Mouse (Mus musculus): Measurements from ENCODE around the gene Baz2a. TPM values are rescaled to one million over a fixed set of nuclear protein-coding genes. Genes with fewer than 3 reads are reported as not detected.
A peak's percentile ranks its signal among the peaks of the same experiment; 100 is the strongest.

Baz2a gene
- polyA plus RNA-seq, 1 experiment, result 30.8 TPM

GRCm38 (mm10) chr10:128133650-128134332 is 42.4 kb downstream of the Baz2a start:
- peaks cover 24% of the 10 kb centered on the region for H3K36me3 ChIP-seq (ENCODE audit: control insufficient read depth, insufficient read depth, low read length)
- 77% methylated on average over 13 of the region's 13 CpGs for WGBS
- peaks cover 4% of the 10 kb centered on the region for H3K4me1 ChIP-seq (ENCODE audit: control insufficient read depth, insufficient read depth, insufficient read length, low read length)
- H3K27me3 ChIP-seq (ENCODE audit: control insufficient read depth, insufficient read depth, low read length), result no peaks in the 10 kb centered on the region
- no peak overlapping the region for H3K27ac ChIP-seq (ENCODE audit: insufficient read depth, low read depth, low read length)
- H3K4me3 ChIP-seq (ENCODE audit: low read depth, low read length), result no peak overlapping the region
- TF ChIP-seq CTCF (IDR thresholded peaks at IDR 0.05; ENCODE audit: extremely low read depth, insufficient read length, insufficient replicate concordance, low read depth, low read length) (no peak), POLR2A (IDR thresholded peaks at IDR 0.05; ENCODE audit: low read depth, low read length) (no peak)

- TF ChIP-seq CTCF (IDR thresholded peaks at IDR 0.05; ENCODE audit: extremely low read depth, insufficient read length, insufficient replicate concordance, low read depth, low read length), result no peak
- TF ChIP-seq POLR2A (IDR thresholded peaks at IDR 0.05; ENCODE audit: low read depth, low read length), result no peak
- 85% methylated on average over 6 of the region's 6 CpGs for WGBS
- Histone ChIP-seq H3K4me1 (ENCODE audit: control insufficient read depth, insufficient read depth, insufficient read length, low read length) (peaks cover 4% of the 10 kb centered on the region), H3K4me3 (ENCODE audit: low read depth, low read length) (no peak overlapping the region), H3K27ac (ENCODE audit: insufficient read depth, low read depth, low read length) (no peak overlapping the region), H3K27me3 (ENCODE audit: control insufficient read depth, insufficient read depth, low read length) (no peaks in the 10 kb centered on the region), H3K36me3 (ENCODE audit: control insufficient read depth, insufficient read depth, low read length) (peaks cover 16% of the 10 kb centered on the region)
Observed at GRCm38 (mm10) chr10:128135374-128135773, 44.0 kb downstream of the Baz2a start.

GRCm38 (mm10) chr10:128140236-128140952 is 49.0 kb downstream of the Baz2a start:
- Histone ChIP-seq H3K4me3 (ENCODE audit: low read depth, low read length) (no peak overlapping the region), H3K36me3 (ENCODE audit: control insufficient read depth, insufficient read depth, low read length) (peaks cover 16% of the 10 kb centered on the region), H3K27ac (ENCODE audit: insufficient read depth, low read depth, low read length) (no peak overlapping the region), H3K4me1 (ENCODE audit: control insufficient read depth, insufficient read depth, insufficient read length, low read length) (no peaks in the 10 kb centered on the region), H3K27me3 (ENCODE audit: control insufficient read depth, insufficient read depth, low read length) (no peaks in the 10 kb centered on the region)
- 58% methylated on average over 12 of the region's 12 CpGs for WGBS
- TF ChIP-seq POLR2A (IDR thresholded peaks at IDR 0.05; ENCODE audit: low read depth, low read length) (no peak), CTCF (IDR thresholded peaks at IDR 0.05; ENCODE audit: extremely low read depth, insufficient read length, insufficient replicate concordance, low read depth, low read length) (no peak)

GRCm38 (mm10) chr10:128142165-128142564 is 50.8 kb downstream of the Baz2a start:
- H3K4me1 ChIP-seq (ENCODE audit: control insufficient read depth, insufficient read depth, insufficient read length, low read length), result no peaks in the 10 kb centered on the region
- no peak overlapping the region for H3K4me3 ChIP-seq (ENCODE audit: low read depth, low read length)
- H3K27ac ChIP-seq (ENCODE audit: insufficient read depth, low read depth, low read length), result no peak overlapping the region
- 63% methylated on average over 2 of the region's 2 CpGs for WGBS
- TF ChIP-seq CTCF (IDR thresholded peaks at IDR 0.05; ENCODE audit: extremely low read depth, insufficient read length, insufficient replicate concordance, low read depth, low read length) (no peak), POLR2A (IDR thresholded peaks at IDR 0.05; ENCODE audit: low read depth, low read length) (no peak)
- peaks cover 16% of the 10 kb centered on the region for H3K36me3 ChIP-seq (ENCODE audit: control insufficient read depth, insufficient read depth, low read length)
- no peaks in the 10 kb centered on the region for H3K27me3 ChIP-seq (ENCODE audit: control insufficient read depth, insufficient read depth, low read length)

- H3K27ac ChIP-seq (ENCODE audit: insufficient read depth, low read depth, low read length), result no peak overlapping the region
Observed at GRCm38 (mm10) chr10:128143659-128144058, 52.3 kb downstream of the Baz2a start.

GRCm38 (mm10) chr10:128144961-128145360 is 53.6 kb downstream of the Baz2a start:
- TF ChIP-seq POLR2A (IDR thresholded peaks at IDR 0.05; ENCODE audit: low read depth, low read length) (no peak), CTCF (IDR thresholded peaks at IDR 0.05; ENCODE audit: extremely low read depth, insufficient read length, insufficient replicate concordance, low read depth, low read length) (no peak)
- 86% methylated on average over 2 of the region's 2 CpGs for WGBS
- Histone ChIP-seq H3K27me3 (ENCODE audit: control insufficient read depth, insufficient read depth, low read length) (no peaks in the 10 kb centered on the region), H3K4me3 (ENCODE audit: low read depth, low read length) (no peak overlapping the region), H3K4me1 (ENCODE audit: control insufficient read depth, insufficient read depth, insufficient read length, low read length) (peaks cover 4% of the 10 kb centered on the region; the same call in 1 of the 2 replicates), H3K27ac (ENCODE audit: insufficient read depth, low read depth, low read length) (no peak overlapping the region), H3K36me3 (ENCODE audit: control insufficient read depth, insufficient read depth, low read length) (0 out of 2 replicates have a peak, but pooled peaks cover 4% of the 10 kb centered on the region)

More at GRCm38 (mm10) chr10:128143659-128144058, 52.3 kb downstream of the Baz2a start:
- no peaks in the 10 kb centered on the region for H3K4me1 ChIP-seq (ENCODE audit: control insufficient read depth, insufficient read depth, insufficient read length, low read length)
- H3K27me3 ChIP-seq (ENCODE audit: control insufficient read depth, insufficient read depth, low read length), result no peaks in the 10 kb centered on the region
- no peak for TF ChIP-seq POLR2A (IDR thresholded peaks at IDR 0.05; ENCODE audit: low read depth, low read length)
- TF ChIP-seq CTCF (IDR thresholded peaks at IDR 0.05; ENCODE audit: extremely low read depth, insufficient read length, insufficient replicate concordance, low read depth, low read length), result no peak
- H3K4me3 ChIP-seq (ENCODE audit: low read depth, low read length), result no peak overlapping the region
- WGBS, result 55% methylated on average over 4 of the region's 4 CpGs
- H3K36me3 ChIP-seq (ENCODE audit: control insufficient read depth, insufficient read depth, low read length), result 0 out of 2 replicates have a peak, but pooled peaks cover 5% of the 10 kb centered on the region

- no peaks in the 10 kb centered on the region for H3K36me3 ChIP-seq (ENCODE audit: control insufficient read depth, insufficient read depth, low read length)
- H3K27me3 ChIP-seq (ENCODE audit: control insufficient read depth, insufficient read depth, low read length), result no peaks in the 10 kb centered on the region
- H3K4me3 ChIP-seq (ENCODE audit: low read depth, low read length), result no peak overlapping the region
- peaks cover 5% of the 10 kb centered on the region; the same call in 1 of the 2 replicates for H3K4me1 ChIP-seq (ENCODE audit: control insufficient read depth, insufficient read depth, insufficient read length, low read length)
- H3K27ac ChIP-seq (ENCODE audit: insufficient read depth, low read depth, low read length), result peak overlapping the region; percentile 48; the same call in 1 of the 2 replicates
- 79% methylated on average over 5 of the region's 5 CpGs for WGBS
- no peak for TF ChIP-seq CTCF (IDR thresholded peaks at IDR 0.05; ENCODE audit: extremely low read depth, insufficient read length, insufficient replicate concordance, low read depth, low read length)
- no peak for TF ChIP-seq POLR2A (IDR thresholded peaks at IDR 0.05; ENCODE audit: low read depth, low read length)
Observed at GRCm38 (mm10) chr10:128148789-128149365, 57.5 kb downstream of the Baz2a start.

Measured in small intestine, adult 2 months (tissue).